Mouse (Mus musculus) bone marrow, adult 2 months (tissue): ENCODE results near the gene Slc7a7.

ENCODE experiments used
- CTCF ChIP-seq: fragments of 200-500 bp; IDR thresholded peaks from 2 replicates; pipeline ENCODE4 v1.5.1; 2011; ENCODE audit warnings: low read length, control low read depth; ENCODE audit not compliant: control insufficient read depth, insufficient read depth
- POLR2A ChIP-seq: fragments of 200-500 bp; IDR thresholded peaks from 2 replicates; pipeline ENCODE4 v1.6.1; 2011; ENCODE audit warnings: low read depth, mild to moderate bottlenecking, control low read depth, low read length, borderline replicate concordance; ENCODE audit not compliant: control insufficient read depth

- no peak for TF ChIP-seq CTCF
- TF ChIP-seq POLR2A, result no peak
These were observed 52.4 kb downstream of the Slc7a7 start for GRCm38 (mm10) chr14:54365026-54365645.
